Mouse (Mus musculus) liver, embryonic 12.5 days (tissue): ENCODE measurements around the gene Mrc1. TPM values are rescaled to one million over a fixed set of nuclear protein-coding genes. Genes with fewer than 3 reads are reported as not detected.

Experiments used
- ATAC-seq: fragments of 200-750 bp; cut with Nextera tagmentation; 2 replicates; pipeline ENCODE4 v1.8.0; 2017; ENCODE audit warnings: moderate number of reproducible peaks, mild to moderate bottlenecking, moderate library complexity
- H3K27ac ChIP-seq: fragments of 300-500 bp; sonication (generic); 2 replicates; pipeline ENCODE4 v1.5.1; 2016; ENCODE audit warnings: mild to moderate bottlenecking
- H3K27me3 ChIP-seq: fragments of 300-500 bp; sonication (generic); replicated peaks from 2 replicates; pipeline ENCODE4 v1.6.1; 2016; ENCODE audit warnings: mild to moderate bottlenecking, moderate library complexity
- H3K36me3 ChIP-seq: fragments of 300-500 bp; sonication (generic); 2 replicates; pipeline ENCODE4 v1.6.1; 2016; ENCODE audit warnings: mild to moderate bottlenecking, moderate library complexity
- H3K4me1 ChIP-seq: fragments of 300-500 bp; sonication (generic); 2 replicates; pipeline ENCODE4 v1.6.1; 2016
- H3K4me2 ChIP-seq: fragments of 300-500 bp; sonication (generic); 2 replicates; pipeline ENCODE4 v1.6.1; 2016; ENCODE audit warnings: mild to moderate bottlenecking, moderate library complexity
- H3K4me3 ChIP-seq: fragments of 300-500 bp; sonication (generic); 2 replicates; pipeline ENCODE4 v1.5.1; 2016; ENCODE audit warnings: mild to moderate bottlenecking, moderate library complexity
- H3K9ac ChIP-seq: fragments of 300-500 bp; sonication (generic); 2 replicates; pipeline ENCODE4 v1.6.1; 2016; ENCODE audit warnings: mild to moderate bottlenecking, moderate library complexity
- H3K9me3 ChIP-seq: fragments of 300-500 bp; sonication (generic); replicated peaks from 2 replicates; pipeline ENCODE4 v1.6.1; 2016; ENCODE audit warnings: mild to moderate bottlenecking, moderate library complexity
- WGBS: fragments of 180-500 bp; shearing (Covaris S2); methylation state at CpG from one replicate; pipeline ENCODE4 v1.1.7; 2016; ENCODE audit not compliant: insufficient replicate concordance; 5-methylcytosine and 5-hydroxymethylcytosine counted together
- microRNA counts: library from miRNA; unstranded; fragments of <30 nt; microRNA quantifications from one replicate; lab custom pipeline; 2017
- microRNA-seq: library from miRNA; unstranded; fragments of <30 nt; microRNA quantifications from one replicate; pipeline ENCODE4, GENCODE M21; 2017
- polyA plus RNA-seq: library from polyadenylated mRNA; unstranded; fragments of >200 nt; fragmentation: Nextera tagmentation; extraction: Ambion mirVana; gene quantifications from 2 replicates; pipeline ENCODE4 v1.2.1, GENCODE M21; 2016

The Mrc1 gene
- polyA plus RNA-seq, 1 experiment from 2014 or later: 7.5 TPM

DNA sequence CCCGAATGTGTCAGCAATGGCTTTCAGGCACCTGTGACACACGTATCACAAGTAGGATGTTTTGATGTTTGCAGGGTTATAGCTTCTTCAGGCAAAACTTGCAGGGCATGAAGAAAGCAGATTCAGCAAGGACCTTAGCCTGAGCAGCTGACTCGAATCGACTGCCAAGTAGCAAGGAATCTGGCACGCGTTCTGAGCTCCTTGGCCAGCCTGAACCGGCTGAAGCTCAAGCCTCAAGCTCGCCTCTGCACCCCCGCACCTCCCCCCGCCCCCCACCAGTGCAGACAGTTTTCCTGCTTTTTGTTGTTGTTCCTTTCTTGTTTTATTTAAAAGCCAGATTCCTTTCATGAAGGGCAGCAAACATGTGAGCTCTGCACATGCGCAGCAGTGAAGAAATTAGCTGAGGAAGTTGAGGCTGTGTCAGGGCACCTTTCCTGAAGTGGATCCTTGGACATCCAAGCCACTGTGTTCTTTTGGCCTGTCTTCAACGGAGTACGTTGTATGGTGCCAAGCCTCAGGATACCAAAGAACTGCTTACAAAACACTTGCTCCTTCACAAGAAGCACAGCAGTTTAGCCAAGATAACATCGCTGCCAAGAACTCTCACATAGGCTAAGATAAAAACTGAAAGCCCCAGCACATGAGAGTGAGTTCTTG, 112.6 kb downstream of the Mrc1 start:
- Histone ChIP-seq H3K36me3 (no peaks in the 10 kb centered on the region), H3K9me3 (no peaks in the 10 kb centered on the region), H3K27me3 (no peaks in the 10 kb centered on the region), H3K9ac (no peak overlapping the region), H3K27ac (no peak overlapping the region), H3K4me2 (no peak overlapping the region), H3K4me1 (no peaks in the 10 kb centered on the region), H3K4me3 (no peak overlapping the region)
- WGBS: 65% methylated on average over 14 of the region's 14 CpGs
- ATAC-seq: no peak

- no peak overlapping the region for H3K4me3 ChIP-seq
- no peaks in the 10 kb centered on the region for H3K27me3 ChIP-seq
- no peak overlapping the region for H3K27ac ChIP-seq
- no peaks in the 10 kb centered on the region for H3K4me1 ChIP-seq
- no peak for ATAC-seq
- H3K9me3 ChIP-seq: no peaks in the 10 kb centered on the region
- no peak overlapping the region for H3K4me2 ChIP-seq
- 77% methylated on average over 8 of the region's 8 CpGs for WGBS
- no peak overlapping the region for H3K9ac ChIP-seq
- H3K36me3 ChIP-seq: no peaks in the 10 kb centered on the region
These were observed 113.2 kb downstream of the Mrc1 start for GRCm38 (mm10) chr2:14342309-14342839.

MicroRNAs encoded within 50 kb of the gene (microRNA counts, 519-probe panel; counts per million panel counts)
- 582 counts per million, percentile 70 among the panel's probes with 10 or more counts for microRNA mmu-miR-511 (lab: Ali Mortazavi, UCI)

Small RNAs within 50 kb of the gene (microRNA-seq; reads per million reads assigned to microRNA genes)
- 17.6 reads per million, percentile 29 among the genes with 10 or more reads in this experiment for gene Mir511

Other genes with a start within 250 kb of the Mrc1 start
- 65.6 and 71.5 TPM in 2 replicates for gene Hacd1, start 173.3 kb upstream of the Mrc1 start, polyA plus RNA-seq
- 33.7 and 34.3 TPM in 2 replicates for gene Stam, start 155.3 kb upstream of the Mrc1 start, polyA plus RNA-seq
- gene Tmem236, start 54.9 kb upstream of the Mrc1 start, polyA plus RNA-seq: 0.12 TPM in 1 of 2 replicates, not detected in the other
- gene Slc39a12, start 158.9 kb downstream of the Mrc1 start, polyA plus RNA-seq: not detected in 2 replicates